Comparison of ENCODE assay signal across 8 mouse cellular contexts in the genomic region with DNA sequence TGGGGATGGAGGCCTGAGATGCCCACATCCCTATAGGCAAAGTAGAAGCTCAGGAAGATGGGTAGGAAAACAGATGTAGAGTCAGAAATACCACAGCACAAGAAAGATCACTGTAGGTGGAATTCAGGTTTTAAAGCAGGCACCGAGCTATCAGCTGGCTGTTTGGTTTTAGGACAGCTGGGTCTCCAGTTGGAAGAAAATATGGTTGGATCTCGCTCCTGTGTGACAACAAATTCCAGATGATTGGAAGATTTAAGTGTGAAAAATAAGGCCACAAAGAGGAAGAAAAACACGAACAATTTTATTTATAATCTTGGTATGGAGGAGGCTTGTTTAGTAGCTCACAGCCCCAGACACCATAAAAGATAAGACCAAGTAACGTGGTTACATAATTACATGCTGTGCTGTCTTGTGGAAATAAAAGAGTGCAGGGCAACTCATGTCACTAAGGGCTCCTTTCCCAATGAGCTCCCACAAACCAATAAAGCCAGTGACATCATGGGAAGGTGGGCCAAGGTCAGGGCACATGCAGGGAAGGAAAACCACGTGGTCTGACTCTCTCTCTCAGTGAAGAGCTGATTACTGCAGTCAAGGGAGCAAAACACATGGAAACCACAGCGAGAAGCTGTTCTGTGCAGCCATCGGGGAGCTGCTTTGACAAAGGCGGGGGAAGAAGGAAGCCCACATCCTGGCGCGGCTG. TPM values are rescaled to one million over a fixed set of nuclear protein-coding genes. Genes with fewer than 3 reads are reported as not detected.
DNase-seq lines count a peak whose midpoint lies in the region; ATAC-seq and TF ChIP-seq lines count a peak whose summit lies in the region.

No protein-coding gene starts in this region.

- no peaks in the 10 kb centered on the region for H3K36me3 ChIP-seq in heart, postnatal 0 days (replicated peaks; ENCODE audit: control insufficient read depth, insufficient read depth, low read length)
- no peaks in the 10 kb centered on the region for H3K36me3 ChIP-seq in midbrain, embryonic 15.5 days (replicated peaks)

- H3K4me1 ChIP-seq in lung, adult 2 months (ENCODE audit: control insufficient read depth, insufficient read depth, low read length) = peaks cover 2% of the 10 kb centered on the region; the same call in 1 of the 2 replicates
- H3K4me1 ChIP-seq in heart, postnatal 0 days (ENCODE audit: control insufficient read depth, insufficient read depth) = peaks cover 17% of the 10 kb centered on the region
- H3K4me1 ChIP-seq in midbrain, embryonic 15.5 days = peaks cover 30% of the 10 kb centered on the region

- peak; percentile 20 for DNase-seq in lung, postnatal 36 days
- DNase-seq in lung, adult 2 months = no peak
- DNase-seq in adrenal gland, postnatal 10 days = peak; percentile 69
- peak; percentile 87 for DNase-seq in heart, postnatal 0 days (ENCODE audit: low spot score)
- DNase-seq in right cerebral cortex, postnatal 10 days (ENCODE audit: low spot score in 2 of 2) = peak; percentile 46 to 49
- no peak for DNase-seq in embryo, embryonic 9.5 days (ENCODE audit: extremely low spot score)
- DNase-seq in urinary bladder, postnatal 25 days (ENCODE audit: low spot score) = no peak

- peaks cover 7% of the 10 kb centered on the region for H3K27me3 ChIP-seq in heart, postnatal 0 days (ENCODE audit: control insufficient read depth, insufficient read depth, low read length)
- H3K27me3 ChIP-seq in midbrain, embryonic 15.5 days (replicated peaks) = 0 out of 2 replicates have a peak, but pooled peaks cover 5% of the 10 kb centered on the region

- no peak overlapping the region for H3K4me3 ChIP-seq in lung, adult 2 months (replicated peaks; ENCODE audit: extremely low read depth, low read depth, low read length)
- H3K4me3 ChIP-seq in heart, postnatal 0 days (ENCODE audit: low read depth, low read length) = no peak overlapping the region
- H3K4me3 ChIP-seq in midbrain, embryonic 15.5 days = no peak overlapping the region

- H3K27ac ChIP-seq in heart, postnatal 0 days (ENCODE audit: low read depth) = peak overlapping the region; percentile 50
- H3K27ac ChIP-seq in midbrain, embryonic 15.5 days = no peak overlapping the region

- no peak for TF ChIP-seq CTCF in lung, adult 2 months (IDR thresholded peaks at IDR 0.05; ENCODE audit: insufficient read depth, low read length)
- no peak for TF ChIP-seq CTCF in heart, postnatal 0 days (IDR thresholded peaks at IDR 0.05; ENCODE audit: low read depth)

- ATAC-seq in heart, postnatal 0 days (ENCODE audit: insufficient read depth, low read depth) = peak; percentile 73
- ATAC-seq in midbrain, embryonic 15.5 days (replicated peaks) = no peak

- no peak for TF ChIP-seq POLR2A in lung, adult 2 months (IDR thresholded peaks at IDR 0.05; ENCODE audit: borderline replicate concordance, extremely low read depth, low read depth, low read length)

- H3K9ac ChIP-seq in heart, postnatal 0 days (replicated peaks; ENCODE audit: low read depth, low read length) = peak overlapping the region; percentile 21; the same call in 1 of the 2 replicates
- no peak overlapping the region for H3K9ac ChIP-seq in midbrain, embryonic 15.5 days

- no peak for TF ChIP-seq EP300 in heart, postnatal 0 days (IDR thresholded peaks at IDR 0.05; ENCODE audit: low read depth)

- WGBS in lung, adult 2 months = 45% methylated on average over 10 of the region's 10 CpGs
- 34% methylated on average over 10 of the region's 10 CpGs for WGBS in heart, postnatal 0 days
- WGBS in midbrain, embryonic 15.5 days = 44% methylated on average over 10 of the region's 10 CpGs

- H3K4me2 ChIP-seq in heart, postnatal 0 days (ENCODE audit: low read depth, low read length) = no peak overlapping the region
- H3K4me2 ChIP-seq in midbrain, embryonic 15.5 days = no peak overlapping the region

- H3K9me3 ChIP-seq in heart, postnatal 0 days (replicated peaks; ENCODE audit: control insufficient read depth, low read length) = no peaks in the 10 kb centered on the region
- H3K9me3 ChIP-seq in midbrain, embryonic 15.5 days = no peaks in the 10 kb centered on the region

RNA-seq across cellular contexts. Expression of a gene that starts 4.7 kb away (rescaled TPM):
- 16.5 and 24.0 TPM in 2 replicates for polyA plus RNA-seq in lung, adult 2 months (2012; rRNA removed)
- total RNA-seq in adrenal gland, postnatal 10 days (2021) = 1 to 10 TPM; 3.3 to 3.8 TPM
- 5.3 and 8.2 TPM in 2 replicates for total RNA-seq in heart, postnatal 0 days (2014; rRNA removed; ENCODE audit: low replicate concordance)
- 3.0 and 3.5 TPM in 2 replicates for polyA plus RNA-seq in heart, postnatal 0 days (2015; fragmentation: Nextera tagmentation; extraction: Ambion mirVana)
- polyA plus RNA-seq in midbrain, embryonic 15.5 days (2015; fragmentation: Nextera tagmentation; extraction: Ambion mirVana) = 6.9 and 7.0 TPM in 2 replicates

RNA-seq across cellular contexts. Expression of a gene that starts 42.2 kb away (rescaled TPM):
- 9.3 and 18.2 TPM in 2 replicates for polyA plus RNA-seq in lung, adult 2 months (2012; rRNA removed)
- 10 to 100 TPM; 32.3 to 34.6 TPM for total RNA-seq in adrenal gland, postnatal 10 days (2021)
- 21.4 and 46.9 TPM in 2 replicates for total RNA-seq in heart, postnatal 0 days (2014; rRNA removed; ENCODE audit: low replicate concordance)
- 79.3 and 88.3 TPM in 2 replicates for polyA plus RNA-seq in heart, postnatal 0 days (2015; fragmentation: Nextera tagmentation; extraction: Ambion mirVana)
- 87.8 and 89.4 TPM in 2 replicates for polyA plus RNA-seq in midbrain, embryonic 15.5 days (2015; fragmentation: Nextera tagmentation; extraction: Ambion mirVana)

Comparison
In these comparisons a context has a peak if more than half of its experiments do, and no peak if none do; other contexts are left out.
1. DNase-seq: peak in lung, postnatal 36 days (single experiment), adrenal gland, postnatal 10 days (single experiment), heart, postnatal 0 days (single experiment) and right cerebral cortex, postnatal 10 days (2 of 2); none in lung, adult 2 months (single experiment), embryo, embryonic 9.5 days (single experiment) and urinary bladder, postnatal 25 days (single experiment).